Mouse (Mus musculus) right cerebral cortex, postnatal 4 days (tissue): ENCODE measurements around the gene Lonp1.
"Not testable (repeated sequence)": the region's sequence is repeated elsewhere in the genome, so short reads cannot be mapped to it uniquely, and the experiment has no call there.

Experiments
- DNase-seq: peaks from one replicate; pipeline ENCODE4 v3.0.0-alpha.2; 2022

The Lonp1 gene

GRCm38 (mm10) chr17:56626754-56627470, at the start of gene Lonp1:
Gene Lonp1 (minus strand): TSS chr17:56626887.
- peak; percentile 95 for DNase-seq

- DNase-seq = peak; percentile 34
These were observed 47.1 kb upstream of the Lonp1 start for GRCm38 (mm10) chr17:56673647-56674416.

GRCm38 (mm10) chr17:56672941-56673646, 46.4 kb upstream of the Lonp1 start, which contains the start of gene Ranbp3:
Gene Ranbp3 (plus strand): TSS chr17:56673294.
- DNase-seq = peak; percentile 99

GRCm38 (mm10) chr17:56669766-56670165, 43.1 kb upstream of the Lonp1 start:
- no peak for DNase-seq

GRCm38 (mm10) chr17:56668384-56669144, 41.9 kb upstream of the Lonp1 start:
- DNase-seq = peak; percentile 98

- no peak for DNase-seq
These were observed 40.9 kb upstream of the Lonp1 start for GRCm38 (mm10) chr17:56667591-56667990.

- no peak for DNase-seq
These were observed 39.7 kb upstream of the Lonp1 start for GRCm38 (mm10) chr17:56666384-56666783.

- no peak for DNase-seq
These were observed 37.6 kb upstream of the Lonp1 start for GRCm38 (mm10) chr17:56664333-56664732.

GRCm38 (mm10) chr17:56663659-56664058, 37.0 kb upstream of the Lonp1 start:
- no peak for DNase-seq

GRCm38 (mm10) chr17:56656171-56656570, 29.5 kb upstream of the Lonp1 start:
- DNase-seq = no peak

GRCm38 (mm10) chr17:56655311-56655710, 28.6 kb upstream of the Lonp1 start:
- DNase-seq = no peak

- DNase-seq = no peak
These were observed 28.1 kb upstream of the Lonp1 start for GRCm38 (mm10) chr17:56654771-56655170.

GRCm38 (mm10) chr17:56651801-56652200, 25.1 kb upstream of the Lonp1 start:
- DNase-seq = no peak

- no peak for DNase-seq
These were observed 20.9 kb upstream of the Lonp1 start for GRCm38 (mm10) chr17:56647546-56647945.

- no peak for DNase-seq
These were observed 16.6 kb upstream of the Lonp1 start for GRCm38 (mm10) chr17:56643237-56643636.

GRCm38 (mm10) chr17:56634023-56634422, 7.3 kb upstream of the Lonp1 start:
- no peak for DNase-seq

GRCm38 (mm10) chr17:56631807-56632206, 5.1 kb upstream of the Lonp1 start:
- no peak for DNase-seq

GRCm38 (mm10) chr17:56629800-56630781, 3.4 kb upstream of the Lonp1 start:
- not testable (repeated sequence) for DNase-seq

- no peak for DNase-seq
These were observed 1.0 kb upstream of the Lonp1 start, which contains the start of gene Catsperd for GRCm38 (mm10) chr17:56627530-56628277. Gene Catsperd (plus strand): TSS chr17:56628143.

- DNase-seq = no peak
These were observed 427 bp downstream of the Lonp1 start for GRCm38 (mm10) chr17:56626260-56626659.

- DNase-seq = no peak
These were observed 1.2 kb downstream of the Lonp1 start for GRCm38 (mm10) chr17:56625495-56625894.
